Mouse (Mus musculus): ENCODE results near the gene Rwdd2a.
"Not testable (repeated sequence)": the region's sequence is repeated elsewhere in the genome, so short reads cannot be mapped to it uniquely, and the experiment has no call there.

The Rwdd2a gene

GRCm38 (mm10) chr9:86592676-86593668, 21.2 kb downstream of the Rwdd2a start:
- peak; percentile 46 for DNase-seq (ENCODE audit: low spot score)

GRCm38 (mm10) chr9:86594357-86594767, 22.6 kb downstream of the Rwdd2a start:
- DNase-seq (ENCODE audit: low spot score): not testable (repeated sequence)

GRCm38 (mm10) chr9:86596983-86597382, 25.2 kb downstream of the Rwdd2a start:
- DNase-seq (ENCODE audit: low spot score): not testable (repeated sequence)

- no peak for DNase-seq (ENCODE audit: low spot score)
These were observed 28.0 kb downstream of the Rwdd2a start for GRCm38 (mm10) chr9:86599723-86600303.

GRCm38 (mm10) chr9:86605776-86606175, 34.0 kb downstream of the Rwdd2a start:
- no peak for DNase-seq (ENCODE audit: low spot score)

- no peak for DNase-seq (ENCODE audit: low spot score)
These were observed 40.3 kb downstream of the Rwdd2a start for GRCm38 (mm10) chr9:86612091-86612490.

GRCm38 (mm10) chr9:86615765-86616164, 44.0 kb downstream of the Rwdd2a start:
- no peak for DNase-seq (ENCODE audit: low spot score)

- no peak for DNase-seq (ENCODE audit: low spot score)
These were observed 46.2 kb downstream of the Rwdd2a start for GRCm38 (mm10) chr9:86617837-86618492.

GRCm38 (mm10) chr9:86619341-86620139, 47.7 kb downstream of the Rwdd2a start:
- DNase-seq (ENCODE audit: low spot score): no peak

- DNase-seq (ENCODE audit: low spot score): no peak
These were observed 50.3 kb downstream of the Rwdd2a start for GRCm38 (mm10) chr9:86622062-86622461.

- no peak for DNase-seq (ENCODE audit: low spot score)
These were observed 52.2 kb downstream of the Rwdd2a start for GRCm38 (mm10) chr9:86624039-86624438.

All from layer of hippocampus, adult 9-10 months (tissue).